Mouse (Mus musculus) Patski (cell line): Measurements from ENCODE around the gene AL731706.2. TPM values are rescaled to one million over a fixed set of nuclear protein-coding genes. Genes with fewer than 3 reads are reported as not detected.

Experiments
- ATAC-seq: fragments of 100-300 bp; one replicate; pipeline ENCODE4 v1.8.0; 2021
- CTCF ChIA-PET: fragments of 350-600 bp; sonication (Branson Sonifier 250); formaldehyde crosslinking; loops from one replicate; lab custom pipeline; 2022; ENCODE audit warnings: inconsistent platforms; lab: Charles Lee
- POLR2A ChIA-PET: fragments of 350-600 bp; sonication (Branson Sonifier 250); formaldehyde crosslinking; loops from one replicate; lab custom pipeline; 2022; ENCODE audit warnings: antibody characterized with exemption, inconsistent platforms; lab: Charles Lee
- DNase-seq: peaks from one replicate; pipeline ENCODE4 v3.0.0-alpha.2; 2011; ENCODE audit warnings: low read depth, low spot score
- H3K27me3 ChIP-seq: fragments of 371-371 bp; one replicate; pipeline ENCODE4 v1.5.1; 2021
- CTCF ChIP-seq: fragments of 100-300 bp; IDR thresholded peaks from one replicate; pipeline ENCODE4 v1.5.1; 2021
- in situ Hi-C: fragments of 300-500 bp; cut with MboI; formaldehyde crosslinking; loops from 3 replicates; pipeline ENCODE4 v1.11.1; 2018; ENCODE audit warnings: low pct_unique_long_range_greater_than_20kb, mixed read lengths
- polyA plus RNA-seq: library from polyadenylated mRNA; unstranded; gene quantifications from one replicate; pipeline ENCODE4 v1.2.3, GENCODE M21; 2021

The AL731706.2 gene
- polyA plus RNA-seq: 52.0 TPM

DNA sequence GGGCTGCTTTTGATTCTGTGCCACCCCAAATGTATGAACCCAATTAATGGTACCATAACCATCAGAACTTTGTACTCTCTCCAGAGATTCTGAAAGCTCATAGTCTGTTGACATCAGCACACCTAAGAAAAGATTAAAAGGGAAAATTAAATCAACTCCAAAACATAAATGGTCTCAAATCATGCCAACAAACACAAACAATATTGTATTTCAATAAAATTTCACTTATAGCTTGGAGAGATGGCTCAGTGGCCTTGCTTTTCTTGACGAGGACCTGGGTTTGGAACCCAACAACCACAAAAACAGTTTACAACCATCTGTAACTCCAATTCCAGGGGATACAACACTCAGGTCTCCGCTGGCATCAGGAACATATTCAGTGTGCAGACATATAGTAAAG, at the start of gene AL731706.2:
AL731706.2 (minus strand) TSS at position 101 of the 400 bp plus-strand sequence.
- in situ Hi-C loops: no loop called here
- no peaks in the 10 kb centered on the region for H3K27me3 ChIP-seq
- ATAC-seq (no peak), DNase-seq (no peak)
- ChIA-PET CTCF (no interaction called here), POLR2A (no interaction called here)
- TF ChIP-seq CTCF: no peak

DNA sequence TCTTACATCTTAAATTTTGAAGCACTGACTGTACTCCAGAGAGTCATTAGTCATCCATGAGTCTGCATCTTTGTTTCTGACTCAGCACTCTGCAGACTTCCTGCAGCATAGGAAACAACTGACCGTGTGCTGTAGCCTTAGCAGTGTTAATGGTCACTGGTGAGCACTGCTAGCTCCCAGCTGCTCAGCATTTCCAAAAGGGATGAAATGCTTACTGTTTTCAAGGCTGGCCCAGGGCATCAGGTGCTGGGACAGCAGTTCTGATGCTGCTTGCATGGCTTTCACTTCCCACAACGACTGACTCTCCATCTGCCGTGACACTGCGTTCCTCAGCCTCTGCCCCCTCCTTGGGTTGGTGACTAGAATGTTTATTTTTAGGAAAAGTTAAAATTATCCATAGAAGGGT, 35.5 kb upstream of the AL731706.2 start:
- in situ Hi-C loops: no loop called here
- CTCF ChIA-PET: interaction anchor here (1.0 kb wide), 1 partner anchor 60 kb away, joined by 3 read pairs; no protein-coding TSS in a partner anchor
- ATAC-seq: peak; percentile 86
- DNase-seq: peak; percentile 31
- no peak for TF ChIP-seq CTCF
- POLR2A ChIA-PET: no interaction called here
- H3K27me3 ChIP-seq: no peaks in the 10 kb centered on the region

DNA sequence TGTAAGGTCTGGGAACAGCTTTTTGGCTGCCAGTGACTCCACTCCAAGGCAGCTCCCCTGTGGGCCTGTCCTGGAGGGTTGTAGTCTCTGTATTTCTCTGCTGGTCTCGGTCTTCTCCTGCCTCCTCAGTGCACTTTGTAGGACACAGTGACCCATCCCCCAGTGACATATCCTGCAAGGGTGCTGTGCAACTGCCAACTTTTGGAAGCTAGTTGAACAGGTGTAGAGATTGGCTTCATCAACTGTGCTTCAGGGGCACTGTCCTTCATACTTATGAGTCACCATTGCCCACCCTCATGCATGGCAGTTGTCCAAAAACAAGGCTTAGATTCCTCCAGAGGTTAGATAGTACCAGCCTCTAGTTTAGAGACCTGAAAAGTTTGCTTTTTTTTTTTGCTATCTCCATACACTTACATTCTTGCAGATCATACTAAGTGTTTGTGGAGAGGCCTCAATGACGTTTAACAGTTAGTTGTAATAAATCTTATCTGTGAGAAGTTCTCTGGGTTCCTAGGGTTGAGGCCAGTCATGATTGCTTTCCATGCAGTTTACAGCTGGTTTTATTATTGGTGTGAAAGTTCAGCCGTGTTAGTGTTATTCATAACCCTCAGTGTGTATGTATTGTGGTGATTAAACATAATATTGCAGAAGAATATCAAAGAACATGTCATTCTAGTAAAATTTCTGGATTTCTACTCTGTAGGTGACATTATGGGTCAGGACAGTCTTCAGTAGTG, 34.9 kb upstream of the AL731706.2 start:
- POLR2A ChIA-PET: interaction anchor here (1.1 kb wide), 1 partner anchor 29 kb away, joined by 3 read pairs; the partner anchor contains the start of genes AL731706.1 and Mkks
- no peak for DNase-seq
- ATAC-seq: no peak

DNA sequence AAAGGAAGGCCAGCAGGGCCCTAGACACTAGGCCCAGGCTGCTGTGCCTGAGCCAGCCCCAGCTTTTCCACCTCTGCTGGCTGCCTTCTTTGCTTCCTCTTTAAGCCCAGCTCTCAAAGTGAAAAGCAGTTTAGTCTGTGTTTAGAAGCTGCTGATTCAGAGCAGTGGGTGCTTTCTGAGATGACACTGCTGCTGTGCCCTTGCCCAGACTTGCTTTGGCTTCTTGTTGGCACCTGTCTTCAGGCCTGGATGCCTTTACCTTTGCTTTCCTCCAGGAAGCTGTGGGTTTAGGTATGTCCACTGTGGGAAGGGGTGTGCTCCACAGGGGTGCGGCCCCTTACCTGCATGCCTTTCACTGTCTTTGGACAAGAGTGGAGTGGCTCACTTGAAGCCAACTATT, 34.0 kb upstream of the AL731706.2 start:
- POLR2A ChIA-PET: interaction anchor here (1.1 kb wide), 1 partner anchor 28 kb away, joined by 3 read pairs; the partner anchor contains the start of genes AL731706.1 and Mkks
- TF ChIP-seq CTCF: no peak
- no peak for ATAC-seq
- H3K27me3 ChIP-seq: no peaks in the 10 kb centered on the region
- in situ Hi-C loops: loop anchor here (5.0 to 10.0 kb wide), 4 partner anchors 73 to 575 kb away; no protein-coding TSS in a partner anchor
- no peak for DNase-seq
- CTCF ChIA-PET: no interaction called here

More for the DNA sequence above, 34.9 kb upstream of the AL731706.2 start:
- CTCF ChIA-PET: interaction anchor here (1.0 kb wide), 1 partner anchor 61 kb away, joined by 3 read pairs; no protein-coding TSS in a partner anchor
- no peak for TF ChIP-seq CTCF
- in situ Hi-C loops: no loop called here
- no peaks in the 10 kb centered on the region for H3K27me3 ChIP-seq

DNA sequence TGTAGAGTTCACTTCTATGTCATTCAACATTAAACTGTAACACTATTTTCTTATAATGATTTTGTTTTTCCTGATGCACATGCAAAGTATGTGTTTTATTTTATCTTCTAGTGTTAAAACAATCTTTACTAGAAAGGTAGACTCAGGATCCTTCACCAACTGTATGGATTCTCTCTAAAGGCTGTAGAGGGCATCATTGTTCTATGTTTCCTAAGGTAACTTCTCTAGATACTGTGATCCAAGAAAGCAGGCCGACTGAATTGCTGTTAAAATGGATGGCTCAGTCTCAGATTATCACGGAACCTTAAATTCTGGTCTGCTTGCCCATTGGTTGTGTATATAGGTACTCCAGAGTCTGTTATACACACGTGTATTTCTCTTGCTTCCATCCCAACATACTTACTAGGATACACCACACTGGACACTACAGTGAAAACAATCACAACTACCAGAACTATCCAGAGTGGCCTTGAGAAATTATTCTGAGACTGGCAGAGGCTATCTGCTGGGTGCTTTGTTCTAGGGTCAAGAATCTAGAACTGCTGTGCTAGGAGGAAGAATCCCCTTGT, 28.9 kb upstream of the AL731706.2 start:
- TF ChIP-seq CTCF: peak; percentile 58
- POLR2A ChIA-PET: no interaction called here
- no peak for DNase-seq

DNA sequence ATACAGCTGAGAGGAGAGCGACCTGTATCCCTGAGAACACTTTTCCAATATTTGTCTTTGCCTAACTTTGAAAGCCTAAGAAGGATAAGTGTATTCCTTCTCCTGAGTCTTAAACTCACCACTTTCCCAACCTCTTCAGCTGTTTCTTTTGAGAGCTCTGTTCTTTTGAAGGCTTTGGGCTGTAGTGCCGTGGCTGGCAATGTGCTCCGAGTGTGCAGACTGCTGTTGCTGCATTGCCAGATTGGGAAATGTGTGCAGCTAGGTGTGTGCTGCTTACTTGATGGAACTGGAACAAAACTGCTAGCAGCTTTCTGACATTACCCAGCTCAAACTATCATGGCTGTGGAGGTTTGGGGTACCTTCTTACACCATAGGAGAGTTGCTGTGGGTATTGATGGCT, 27.5 kb upstream of the AL731706.2 start:
- CTCF ChIA-PET: interaction anchor here (1.3 to 1.7 kb wide), 2 partner anchors 201 to 1030 kb away, joined by 3 to 4 read pairs; no protein-coding TSS in a partner anchor
- in situ Hi-C loops: loop anchor here (5.0 to 10.0 kb wide), 4 partner anchors 162 to 1029 kb away; no protein-coding TSS in a partner anchor

More for the DNA sequence above, 28.9 kb upstream of the AL731706.2 start:
- no peaks in the 10 kb centered on the region for H3K27me3 ChIP-seq
- CTCF ChIA-PET: interaction anchor here (1.7 kb wide), 1 partner anchor 200 kb away, joined by 3 read pairs; no protein-coding TSS in a partner anchor
- in situ Hi-C loops: loop anchor here (5.0 to 10.0 kb wide), 4 partner anchors 160 to 1028 kb away; no protein-coding TSS in a partner anchor
- ATAC-seq: no peak

DNA sequence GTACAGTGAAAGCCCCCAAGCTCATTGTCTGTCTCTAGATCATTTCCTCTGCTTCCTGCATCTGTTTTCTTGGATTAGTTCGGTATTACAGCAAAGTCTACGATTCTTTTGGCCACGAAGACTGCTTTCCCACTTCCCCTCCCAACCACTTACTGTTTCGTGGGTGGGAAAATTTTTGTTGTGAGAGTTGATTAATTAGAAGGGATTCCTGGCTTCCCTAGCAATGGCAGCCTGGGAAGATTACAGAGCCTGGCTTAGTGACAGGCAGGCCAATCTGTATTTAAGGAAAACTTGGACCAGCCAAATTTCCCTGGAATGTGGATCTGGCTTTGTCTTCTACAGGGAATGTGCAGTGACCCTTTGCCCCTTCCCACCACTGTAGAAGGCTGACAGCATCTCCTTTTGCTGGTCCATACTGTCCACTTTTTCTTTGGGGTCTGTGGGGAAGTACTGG, 26.5 kb upstream of the AL731706.2 start:
- ChIA-PET CTCF (no interaction called here), POLR2A (no interaction called here)
- ATAC-seq (no peak), DNase-seq (no peak)
- H3K27me3 ChIP-seq: no peaks in the 10 kb centered on the region
- in situ Hi-C loops: loop anchor here (5.0 to 10.0 kb wide), 4 partner anchors 163 to 1030 kb away; no protein-coding TSS in a partner anchor
- no peak for TF ChIP-seq CTCF

More for the DNA sequence above, 27.5 kb upstream of the AL731706.2 start:
- POLR2A ChIA-PET: no interaction called here
- TF ChIP-seq CTCF: no peak
- DNase-seq: no peak
- ATAC-seq: no peak
- H3K27me3 ChIP-seq: no peaks in the 10 kb centered on the region

DNA sequence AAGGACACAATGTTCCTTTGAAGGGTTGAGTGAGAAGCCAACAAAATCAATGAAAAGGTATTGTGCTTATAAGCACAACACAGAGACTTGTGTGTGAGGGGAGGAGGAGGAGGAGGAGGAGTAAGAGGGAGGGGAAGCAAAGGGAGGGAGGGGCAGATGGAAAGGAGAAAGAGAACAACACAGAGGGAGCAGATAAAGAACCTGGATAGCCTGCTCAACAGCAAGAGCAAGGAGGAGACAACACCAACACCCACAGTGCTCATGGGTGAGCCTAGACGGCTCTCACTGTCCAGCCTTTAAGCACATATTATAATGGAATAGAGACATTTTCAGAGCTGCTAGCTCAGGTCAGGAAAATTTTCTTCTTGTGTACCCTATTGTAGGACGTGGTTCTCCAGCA, 23.8 kb upstream of the AL731706.2 start:
- in situ Hi-C loops: no loop called here
- no peak for DNase-seq
- TF ChIP-seq CTCF: no peak
- no peak for ATAC-seq
- no peaks in the 10 kb centered on the region for H3K27me3 ChIP-seq
- ChIA-PET POLR2A (interaction anchor here (0.7 kb wide), 1 partner anchor 154 kb away, joined by 7 read pairs; no protein-coding TSS in a partner anchor), CTCF (interaction anchor here (1.3 kb wide), 1 partner anchor 1033 kb away, joined by 3 read pairs; no protein-coding TSS in a partner anchor)

DNA sequence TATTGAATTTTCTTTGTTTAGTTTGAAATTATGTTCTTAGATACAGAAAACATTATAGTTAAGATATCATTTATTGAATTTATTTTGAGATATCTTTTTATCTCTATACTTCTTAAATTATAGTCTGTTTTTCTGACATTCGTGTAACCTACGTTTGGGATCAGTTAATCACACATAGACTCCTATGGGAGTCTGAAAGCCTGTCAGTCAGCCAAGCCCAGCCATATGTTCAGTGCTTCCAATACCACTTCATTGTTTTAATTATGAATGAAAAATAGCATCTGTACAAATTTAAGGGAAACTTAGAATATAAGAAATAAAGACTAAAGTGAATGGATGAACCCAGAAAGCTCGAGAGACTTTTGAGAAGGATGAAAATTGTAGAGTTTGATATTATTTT, 23.1 kb upstream of the AL731706.2 start:
- no peak for DNase-seq

DNA sequence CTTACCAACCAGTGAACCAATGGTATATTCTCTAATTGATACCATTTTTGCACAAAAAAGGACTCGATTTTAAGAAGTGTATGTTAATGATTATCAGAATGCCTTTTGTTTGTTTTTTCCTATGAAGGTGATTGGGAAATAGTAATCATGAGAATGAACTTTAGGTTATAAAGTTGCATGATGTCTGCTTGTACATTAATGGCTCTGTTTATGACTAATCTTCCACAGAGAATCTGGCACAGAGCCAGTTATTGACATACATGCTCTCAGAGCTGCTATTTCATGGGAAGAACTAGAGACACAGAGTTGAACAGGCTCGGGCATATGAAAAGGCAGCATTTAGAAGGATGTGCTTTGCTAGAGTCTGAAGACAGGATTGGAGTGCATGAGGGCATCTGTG, 10.7 kb upstream of the AL731706.2 start:
- no peak for ATAC-seq
- H3K27me3 ChIP-seq: no peaks in the 10 kb centered on the region
- no peak for TF ChIP-seq CTCF
- ChIA-PET CTCF (interaction anchor here (2.9 kb wide), 1 partner anchor 10 kb away, joined by 11 read pairs; no protein-coding TSS in a partner anchor), POLR2A (no interaction called here)
- in situ Hi-C loops: no loop called here
- no peak for DNase-seq

More for the DNA sequence above, 23.1 kb upstream of the AL731706.2 start:
- no peak for TF ChIP-seq CTCF
- no peak for ATAC-seq
- H3K27me3 ChIP-seq: no peaks in the 10 kb centered on the region
- ChIA-PET POLR2A (interaction anchor here (0.7 kb wide), 1 partner anchor 154 kb away, joined by 7 read pairs; no protein-coding TSS in a partner anchor), CTCF (no interaction called here)
- in situ Hi-C loops: no loop called here
